Mouse (Mus musculus) heart, embryonic 10.5 days (tissue): ENCODE data around the gene Cnot3. TPM values are rescaled to one million over a fixed set of nuclear protein-coding genes. Genes with fewer than 3 reads are reported as not detected.
"Not testable (repeated sequence)": the region's sequence is repeated elsewhere in the genome, so short reads cannot be mapped to it uniquely, and the experiment has no call there.

ENCODE experiments used
- DNase-seq: peaks from one replicate; pipeline ENCODE4 v3.0.0-alpha.2; 2017; ENCODE audit warnings: low spot score
- H3K27ac ChIP-seq: fragments of 300-500 bp; sonication (generic); 2 replicates; pipeline ENCODE4 v1.5.1; 2016; ENCODE audit warnings: mild to moderate bottlenecking
- H3K27me3 ChIP-seq: fragments of 300-500 bp; sonication (generic); 2 replicates; pipeline ENCODE4 v1.6.1; 2016; ENCODE audit warnings: mild to moderate bottlenecking; ENCODE audit not compliant: poor library complexity, insufficient read depth, severe bottlenecking
- H3K36me3 ChIP-seq: fragments of 300-500 bp; sonication (generic); 2 replicates; pipeline ENCODE4 v1.6.1; 2016; ENCODE audit warnings: mild to moderate bottlenecking, moderate library complexity
- H3K4me1 ChIP-seq: fragments of 300-500 bp; sonication (generic); 2 replicates; pipeline ENCODE4 v1.6.1; 2016; ENCODE audit warnings: mild to moderate bottlenecking
- H3K4me3 ChIP-seq: fragments of 300-500 bp; sonication (generic); 2 replicates; pipeline ENCODE4 v1.5.1; 2016; ENCODE audit warnings: mild to moderate bottlenecking, moderate library complexity
- H3K9me3 ChIP-seq: fragments of 300-500 bp; sonication (generic); 2 replicates; pipeline ENCODE4 v1.6.1; 2016; ENCODE audit warnings: mild to moderate bottlenecking, moderate library complexity
- WGBS: fragments of 180-500 bp; shearing (Covaris S2); methylation state at CpG from one replicate; pipeline ENCODE4 v1.1.7; 2016; 5-methylcytosine and 5-hydroxymethylcytosine counted together
- polyA plus RNA-seq: library from polyadenylated mRNA; unstranded; fragments of >200 nt; fragmentation: Nextera tagmentation; extraction: Ambion mirVana; gene quantifications from 2 replicates; pipeline ENCODE4 v1.2.1, GENCODE M21; 2016

Gene Cnot3
- polyA plus RNA-seq, 1 experiment from 2014 or later, result 56.4 TPM

DNA sequence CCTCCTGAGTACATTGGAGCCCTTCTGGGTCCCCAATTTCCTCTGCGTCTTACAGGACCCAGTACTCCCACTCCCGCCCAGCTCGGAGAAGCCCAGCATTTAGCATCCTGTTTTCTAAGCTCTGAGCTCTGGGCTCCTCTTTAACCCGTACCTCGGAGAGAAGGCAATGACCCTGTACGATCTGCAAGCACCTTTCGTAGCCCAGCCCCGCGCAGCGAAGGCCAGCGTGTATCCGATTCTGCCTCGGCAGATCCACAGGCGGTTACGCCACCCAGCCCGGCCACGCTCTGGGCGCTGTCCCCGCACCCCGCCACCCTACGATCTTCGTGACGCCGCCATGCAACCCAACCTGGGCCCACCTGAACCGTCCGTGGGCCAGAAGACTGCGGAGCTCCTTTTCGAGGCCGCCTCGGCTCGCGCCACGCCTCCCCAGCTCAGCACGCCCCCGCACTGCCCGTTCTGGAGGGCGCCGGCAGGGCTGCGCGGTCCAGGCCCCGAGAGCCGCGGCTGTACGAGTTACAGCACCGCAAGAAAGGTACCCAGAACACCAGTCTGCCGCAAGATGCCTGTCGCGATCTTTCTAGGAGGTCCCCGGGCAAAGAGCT, 47.4 kb downstream of the Cnot3 start, which contains the start of gene Tsen34:
Gene Tsen34 (plus strand): TSS at position 482 of the 605 bp plus-strand sequence.
- DNase-seq, result peak; percentile 80
- under 1% methylated on average over 49 of the region's 49 CpGs for WGBS
- Histone ChIP-seq H3K9me3 (no peaks in the 10 kb centered on the region), H3K36me3 (peaks cover 24% of the 10 kb centered on the region), H3K4me3 (peak within 1 kb of the TSS; percentile 77), H3K4me1 (peaks cover 21% of the 10 kb centered on the region; the same call in 1 of the 2 replicates), H3K27ac (peak within 1 kb of the TSS; percentile 94), H3K27me3 (no peaks in the 10 kb centered on the region)

DNA sequence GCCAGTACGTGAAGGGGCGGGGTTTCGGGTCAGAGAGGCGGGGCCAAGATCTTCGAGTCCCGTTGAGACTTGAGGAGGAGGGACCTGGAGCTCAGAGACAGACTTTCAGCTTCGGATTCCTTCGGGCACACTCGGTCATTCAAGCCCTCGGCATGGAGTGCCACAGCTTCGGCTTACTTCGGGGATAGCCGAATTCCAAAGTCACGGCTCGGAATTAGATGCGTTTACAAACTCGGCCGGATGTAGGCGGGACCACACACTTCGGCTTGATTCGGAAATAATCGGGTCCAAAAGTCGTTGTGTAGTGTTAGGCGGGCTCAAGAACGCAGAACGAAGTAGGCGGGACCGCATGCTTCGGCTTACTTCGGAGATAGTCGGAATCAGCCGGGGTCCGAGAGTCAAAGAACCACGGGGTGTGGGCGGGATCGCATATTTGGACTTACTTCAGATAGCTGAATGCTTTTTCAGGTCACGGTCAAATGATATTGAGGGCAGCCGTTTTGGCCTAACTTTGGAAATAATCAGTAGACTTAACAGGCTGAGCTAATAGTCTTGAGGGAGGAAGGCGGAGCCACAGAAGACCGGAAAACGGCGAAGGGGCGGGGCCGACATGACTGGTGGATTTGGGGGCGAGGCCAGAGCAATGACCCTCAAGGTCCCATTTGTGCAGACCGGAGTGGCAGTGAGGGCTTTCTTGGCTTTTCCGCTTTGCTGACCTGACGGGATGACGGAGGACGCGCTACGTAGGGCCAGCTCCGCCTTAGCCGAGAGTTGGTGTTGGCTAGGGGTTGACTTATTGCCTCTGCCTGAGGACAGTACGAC, 48.1 kb downstream of the Cnot3 start, which contains the start of gene Mboat7:
Gene Mboat7 (minus strand): TSS at position 537 of the 822 bp plus-strand sequence.
- H3K36me3 ChIP-seq, result peaks cover 26% of the 10 kb centered on the region
- peak; percentile 99 for DNase-seq
- H3K4me1 ChIP-seq, result peaks cover 21% of the 10 kb centered on the region; the same call in 1 of the 2 replicates
- peak within 1 kb of the TSS; percentile 94 for H3K27ac ChIP-seq
- no peaks in the 10 kb centered on the region for H3K27me3 ChIP-seq
- no peaks in the 10 kb centered on the region for H3K9me3 ChIP-seq
- peak within 1 kb of the TSS; percentile 77 for H3K4me3 ChIP-seq
- WGBS, result under 1% methylated on average over 55 of the region's 55 CpGs

DNA sequence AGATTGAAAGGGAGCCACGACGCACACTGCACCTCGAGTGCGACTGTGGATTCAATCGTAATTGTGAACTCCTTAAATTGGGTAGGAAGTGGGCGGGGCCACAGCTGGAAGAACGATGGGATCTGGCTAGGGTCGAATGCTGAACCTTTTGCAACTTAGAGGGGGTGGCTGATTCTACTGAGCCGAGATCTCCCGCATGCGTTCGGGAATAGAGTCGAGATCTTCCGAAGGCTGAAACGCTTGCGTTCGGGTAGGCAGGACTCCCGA, 48.7 kb downstream of the Cnot3 start:
- peaks cover 29% of the 10 kb centered on the region for H3K36me3 ChIP-seq
- 0% methylated on average over 18 of the region's 18 CpGs for WGBS

DNA sequence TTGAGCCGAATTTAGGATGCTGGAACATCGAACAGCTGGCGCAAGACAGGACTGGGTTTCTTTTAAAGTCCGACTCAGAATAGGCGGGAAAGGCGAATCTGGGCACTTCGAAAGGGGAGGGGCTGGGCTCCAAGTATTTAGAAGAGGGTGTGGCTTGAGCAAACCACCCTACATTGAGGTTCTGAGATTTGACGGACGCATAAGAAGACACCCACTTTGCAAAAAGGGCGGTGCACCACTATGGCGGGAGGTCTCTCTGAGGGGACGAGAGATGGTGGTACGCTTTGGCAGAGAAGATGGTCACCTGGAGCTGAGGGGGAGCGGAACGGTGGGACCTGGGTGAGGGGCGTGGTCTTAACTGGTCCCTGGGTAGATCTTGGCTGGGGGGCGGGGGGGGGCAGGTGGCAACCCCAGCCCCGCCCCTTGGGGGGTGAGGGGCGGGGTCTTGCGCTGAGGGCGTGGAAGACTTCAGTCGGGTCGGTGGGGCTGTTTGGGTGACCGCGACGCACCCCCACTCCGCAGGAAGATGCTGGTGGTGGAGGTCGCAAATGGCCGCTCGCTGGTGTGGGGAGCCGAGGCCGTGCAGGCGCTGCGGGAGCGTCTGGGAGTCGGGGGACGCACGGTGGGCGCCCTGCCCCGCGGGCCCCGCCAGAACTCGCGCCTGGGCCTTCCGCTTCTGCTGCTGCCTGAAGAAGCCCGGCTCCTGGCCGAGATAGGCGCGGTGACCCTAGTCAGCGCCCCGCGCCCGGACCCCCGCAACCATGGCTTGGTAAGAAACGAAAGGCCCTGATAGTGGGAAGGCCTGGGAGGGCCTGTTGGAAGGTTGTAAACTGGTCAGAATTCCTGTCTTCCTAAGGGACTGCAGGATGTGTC, 49.2 kb downstream of the Cnot3 start:
- Histone ChIP-seq H3K36me3 (peaks cover 35% of the 10 kb centered on the region), H3K27ac (peak overlapping the region; percentile 94), H3K9me3 (no peaks in the 10 kb centered on the region), H3K4me3 (peak overlapping the region; percentile 77), H3K27me3 (no peaks in the 10 kb centered on the region), H3K4me1 (peaks cover 21% of the 10 kb centered on the region; the same call in 1 of the 2 replicates)
- DNase-seq, result peak; percentile 91
- under 1% methylated on average over 54 of the region's 55 CpGs for WGBS

More for the DNA sequence above, 48.7 kb downstream of the Cnot3 start:
- peak overlapping the region; percentile 77 for H3K4me3 ChIP-seq
- no peak for DNase-seq
- H3K9me3 ChIP-seq, result no peaks in the 10 kb centered on the region
- peaks cover 21% of the 10 kb centered on the region; the same call in 1 of the 2 replicates for H3K4me1 ChIP-seq
- H3K27me3 ChIP-seq, result no peaks in the 10 kb centered on the region
- H3K27ac ChIP-seq, result peak overlapping the region; percentile 94

DNA sequence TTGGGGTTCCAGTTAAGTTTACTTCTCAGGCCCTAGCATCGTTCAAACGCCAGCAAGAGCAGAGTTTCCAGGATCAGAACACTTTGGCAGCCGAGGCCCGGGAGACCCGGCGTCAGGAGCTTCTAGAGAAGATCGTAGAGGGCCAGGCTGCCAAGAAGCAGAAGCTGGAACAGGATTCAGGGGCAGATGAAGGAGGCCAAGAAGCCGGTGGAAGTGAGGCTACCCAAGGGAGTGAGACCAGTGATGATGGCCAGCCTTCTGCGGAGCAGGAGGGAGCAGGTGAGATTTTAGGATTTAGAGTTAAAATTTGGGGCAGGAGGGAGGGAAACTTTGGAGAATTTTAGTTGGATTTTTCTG, 49.9 kb downstream of the Cnot3 start:
- not testable (repeated sequence) for DNase-seq, H3K9me3 ChIP-seq, H3K27me3 ChIP-seq
- peak overlapping the region; percentile 94 for H3K27ac ChIP-seq
- WGBS, result 6% methylated on average over 9 of the region's 9 CpGs
- peaks cover 40% of the 10 kb centered on the region for H3K36me3 ChIP-seq
- peak overlapping the region; percentile 77 for H3K4me3 ChIP-seq
- peaks cover 21% of the 10 kb centered on the region; the same call in 1 of the 2 replicates for H3K4me1 ChIP-seq

DNA sequence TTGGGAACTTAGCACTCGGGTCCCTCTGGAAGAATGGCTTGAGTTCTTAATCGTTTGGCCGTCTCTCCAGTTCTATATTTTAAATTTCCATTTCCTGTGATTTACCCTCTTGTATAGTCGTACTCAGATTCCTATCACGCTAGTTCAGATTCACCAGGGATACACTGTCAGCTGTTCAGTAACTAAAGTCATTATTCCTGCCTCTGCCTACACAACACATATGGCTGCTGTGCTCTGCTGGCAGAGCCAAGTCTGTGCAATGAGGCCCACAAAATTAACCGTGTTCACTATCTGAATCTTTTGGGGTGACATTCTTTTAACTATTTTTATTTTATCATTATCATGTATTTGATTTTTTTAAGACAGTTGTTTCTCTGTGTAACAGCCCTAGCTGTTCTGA, 53.4 kb downstream of the Cnot3 start:
- H3K27ac ChIP-seq, result no peak overlapping the region
- no peak overlapping the region for H3K4me3 ChIP-seq
- no peak for DNase-seq
- no peaks in the 10 kb centered on the region for H3K27me3 ChIP-seq
- H3K4me1 ChIP-seq, result peaks cover 8% of the 10 kb centered on the region; the same call in 1 of the 2 replicates
- no peaks in the 10 kb centered on the region for H3K9me3 ChIP-seq
- H3K36me3 ChIP-seq, result peaks cover 56% of the 10 kb centered on the region
- 94% methylated on average over 6 of the region's 6 CpGs for WGBS

DNA sequence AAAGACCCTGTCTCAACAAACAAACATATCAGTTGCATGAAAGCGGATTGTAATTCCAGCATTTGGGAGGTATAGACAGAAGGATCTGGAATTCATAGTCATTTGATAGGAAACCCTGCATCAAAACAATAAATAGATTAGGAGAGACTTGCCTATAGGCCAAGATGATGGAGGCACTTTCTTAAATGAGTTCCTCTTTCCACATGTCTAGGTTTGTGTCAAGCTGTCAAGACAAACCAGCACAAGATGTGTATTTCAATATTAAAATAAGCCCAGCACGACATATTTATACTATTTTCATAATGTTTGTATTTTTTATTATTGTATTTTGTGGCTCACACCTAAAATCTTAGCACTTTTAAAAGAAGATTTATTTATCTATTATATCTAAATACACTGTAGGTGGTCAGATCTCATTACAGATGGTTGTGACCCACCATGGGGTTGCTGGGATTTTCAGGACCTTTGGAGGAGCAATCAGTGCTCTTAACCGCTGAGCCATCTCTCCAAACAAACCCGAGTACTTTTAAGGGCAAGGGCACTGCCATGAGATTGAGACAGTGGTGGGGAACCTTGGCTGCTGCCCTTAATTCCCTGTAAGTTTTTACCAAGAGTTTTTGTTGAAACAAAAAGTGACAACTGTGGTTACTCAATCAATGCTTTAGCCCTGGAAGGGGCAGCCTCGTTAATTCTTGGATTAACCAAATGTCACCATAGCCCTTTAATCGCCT, 58.2 kb downstream of the Cnot3 start:
- H3K27ac ChIP-seq, result peak overlapping the region; percentile 94
- 20% methylated on average over 6 of the region's 6 CpGs for WGBS
- peak overlapping the region; percentile 77 for H3K4me3 ChIP-seq
- H3K9me3 ChIP-seq, result no peaks in the 10 kb centered on the region
- H3K27me3 ChIP-seq, result no peaks in the 10 kb centered on the region
- no peak for DNase-seq
- H3K36me3 ChIP-seq, result peaks cover 71% of the 10 kb centered on the region
- H3K4me1 ChIP-seq, result peaks cover 8% of the 10 kb centered on the region

DNA sequence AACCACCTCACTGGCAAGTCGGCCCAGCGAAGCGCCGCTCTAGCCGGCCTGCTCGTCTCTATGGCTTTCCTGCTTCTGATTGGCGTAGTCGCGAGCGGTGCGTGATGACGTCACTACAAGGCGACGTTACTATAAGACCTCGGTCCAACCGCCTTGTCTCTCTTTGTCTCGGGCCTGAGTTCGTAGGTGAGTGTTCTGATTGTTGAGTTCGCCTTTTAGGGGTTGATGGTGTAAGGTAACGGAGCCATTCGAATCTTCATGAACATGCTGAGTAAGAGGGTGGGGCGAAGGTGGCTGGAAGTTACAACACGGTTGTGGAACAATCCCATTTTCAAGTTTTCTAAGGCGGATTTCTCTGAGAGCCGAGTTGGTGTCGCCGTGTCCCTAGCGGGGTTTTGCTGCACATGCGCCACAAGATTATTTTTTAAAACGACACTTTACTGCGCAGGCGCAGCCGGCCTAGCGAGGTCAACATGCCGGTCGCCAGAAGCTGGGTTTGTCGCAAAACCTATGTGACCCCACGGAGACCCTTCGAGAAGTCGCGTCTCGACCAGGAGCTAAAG, 58.9 kb downstream of the Cnot3 start, which contains the start of gene Rps9:
Gene Rps9 (plus strand): TSS at position 115 of the 563 bp plus-strand sequence.
- Histone ChIP-seq H3K27ac (peak within 1 kb of the TSS; percentile 94), H3K9me3 (no peaks in the 10 kb centered on the region), H3K36me3 (peaks cover 64% of the 10 kb centered on the region), H3K27me3 (no peaks in the 10 kb centered on the region), H3K4me1 (peaks cover 8% of the 10 kb centered on the region), H3K4me3 (peak within 1 kb of the TSS; percentile 77)
- DNase-seq, result peak; percentile 98
- WGBS, result 0% methylated on average over 42 of the region's 42 CpGs

DNA sequence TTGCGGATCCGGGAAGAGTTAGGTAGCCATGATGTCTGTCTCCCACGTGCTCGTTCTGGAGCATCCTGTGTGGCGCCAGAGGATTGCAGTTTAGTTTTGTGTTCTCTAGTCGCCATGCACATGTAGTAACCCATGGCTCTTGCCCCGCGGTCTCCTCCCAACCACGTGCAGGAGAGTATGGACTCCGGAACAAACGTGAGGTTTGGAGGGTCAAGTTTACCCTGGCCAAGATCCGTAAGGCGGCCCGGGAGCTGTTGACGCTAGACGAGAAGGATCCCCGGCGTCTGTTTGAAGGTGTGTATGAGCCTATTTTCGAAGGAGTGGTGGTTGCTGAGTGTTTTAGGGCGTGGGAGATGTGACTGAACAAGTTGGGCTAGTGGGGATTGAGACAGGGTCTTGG, 59.4 kb downstream of the Cnot3 start:
- 0% methylated on average over 20 of the region's 20 CpGs for whole genome bisulfite sequencing
- peak overlapping the region; percentile 94 for H3K27ac ChIP-seq
- DNase-seq, result no peak
- H3K9me3 ChIP-seq, result no peaks in the 10 kb centered on the region
- peaks cover 8% of the 10 kb centered on the region for H3K4me1 ChIP-seq
- no peaks in the 10 kb centered on the region for H3K27me3 ChIP-seq
- H3K4me3 ChIP-seq, result peak overlapping the region; percentile 77
- peaks cover 59% of the 10 kb centered on the region for H3K36me3 ChIP-seq

DNA sequence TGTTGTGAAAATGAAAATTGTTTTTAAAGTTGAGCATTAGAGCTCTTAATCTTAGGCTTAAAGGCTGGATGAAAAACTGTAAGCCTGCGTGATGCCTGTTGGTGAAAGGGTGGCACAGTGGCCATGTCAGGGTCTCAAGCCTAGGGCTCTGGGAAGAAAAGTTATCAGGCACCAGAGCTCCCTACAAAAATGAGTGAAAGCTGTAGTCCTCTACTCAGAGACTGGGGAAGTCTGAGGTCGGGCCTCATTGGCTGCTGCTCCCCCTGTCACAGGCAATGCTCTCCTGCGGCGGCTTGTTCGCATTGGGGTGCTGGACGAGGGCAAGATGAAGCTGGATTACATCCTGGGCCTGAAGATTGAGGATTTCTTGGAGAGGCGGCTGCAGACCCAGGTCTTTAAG, 60.4 kb downstream of the Cnot3 start:
- Histone ChIP-seq H3K27ac (peak overlapping the region; percentile 94), H3K36me3 (peaks cover 50% of the 10 kb centered on the region), H3K4me3 (peak overlapping the region; percentile 77)
- not testable (repeated sequence) for H3K4me1 ChIP-seq, H3K27me3 ChIP-seq, H3K9me3 ChIP-seq, DNase-seq
- WGBS, result 9% methylated on average over 7 of the region's 7 CpGs

DNA sequence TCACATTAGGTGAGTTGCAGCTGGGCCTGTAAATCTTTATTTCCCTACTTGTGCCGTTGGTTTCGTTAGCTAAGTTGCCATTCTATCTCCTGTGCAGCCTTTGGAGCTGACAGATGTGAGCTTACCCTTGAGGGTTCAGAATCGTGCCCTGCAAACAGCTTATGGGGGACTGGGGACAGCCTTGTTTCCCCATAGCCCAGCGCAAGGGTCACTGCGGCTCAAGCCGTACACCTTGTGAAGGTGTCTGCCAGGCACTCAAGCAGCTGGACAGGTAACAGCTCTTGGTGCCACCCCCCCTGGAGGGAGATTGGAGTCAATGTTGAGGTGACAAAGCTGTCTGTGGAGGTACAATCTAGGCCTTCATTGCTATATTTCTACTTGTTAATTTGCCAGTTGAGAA, 60.8 kb downstream of the Cnot3 start:
- peak overlapping the region; percentile 94; the same call in 1 of the 2 replicates for H3K27ac ChIP-seq
- no peak for DNase-seq
- 43% methylated on average over 6 of the region's 6 CpGs for WGBS
- H3K4me3 ChIP-seq, result peak overlapping the region; percentile 77
- H3K9me3 ChIP-seq, result no peaks in the 10 kb centered on the region
- H3K4me1 ChIP-seq, result peaks cover 8% of the 10 kb centered on the region
- no peaks in the 10 kb centered on the region for H3K27me3 ChIP-seq
- peaks cover 46% of the 10 kb centered on the region for H3K36me3 ChIP-seq
